Mouse (Mus musculus): Measurements from ENCODE around the gene Stx6.

GRCm38 (mm10) chr1:155203954-155204353, 45.4 kb downstream of the Stx6 start:
- no peak for TF ChIP-seq CTCF (conservative IDR thresholded peaks at IDR 0.05 in 1 of 2, IDR thresholded peaks at IDR 0.05 in 1 of 2; ENCODE audit: low read depth in 2 of 2, low read length in 2 of 2)
- no peak for TF ChIP-seq EP300 (IDR thresholded peaks at IDR 0.05; ENCODE audit: low read length)
